Mouse (Mus musculus) embryo, embryonic 11.5 days (tissue): ENCODE data around the gene Gm20075.
"Not testable (repeated sequence)": the region's sequence is repeated elsewhere in the genome, so short reads cannot be mapped to it uniquely, and the experiment has no call there.

Experiments used
- DNase-seq: peaks from one replicate; pipeline ENCODE4 v3.0.0-alpha.2; 2012; ENCODE audit warnings: low read depth, low spot score

Gm20075 gene

GRCm38 (mm10) chr13:96081276-96081675, at the start of gene Gm20075:
Gene Gm20075 (minus strand): TSS chr13:96081376.
- DNase-seq: not testable (repeated sequence)

- DNase-seq: no peak
Measured at GRCm38 (mm10) chr13:96129081-96129480, 47.9 kb upstream of the Gm20075 start.

- no peak for DNase-seq
Measured at GRCm38 (mm10) chr13:96126669-96127068, 45.5 kb upstream of the Gm20075 start.

GRCm38 (mm10) chr13:96125011-96125410, 43.8 kb upstream of the Gm20075 start:
- DNase-seq: no peak

- DNase-seq: no peak
Measured at GRCm38 (mm10) chr13:96112711-96113110, 31.5 kb upstream of the Gm20075 start.

- no peak for DNase-seq
Measured at GRCm38 (mm10) chr13:96110767-96111166, 29.6 kb upstream of the Gm20075 start.

- no peak for DNase-seq
Measured at GRCm38 (mm10) chr13:96106367-96106766, 25.2 kb upstream of the Gm20075 start.

GRCm38 (mm10) chr13:96090929-96091328, 9.8 kb upstream of the Gm20075 start:
- no peak for DNase-seq

GRCm38 (mm10) chr13:96085581-96086302, 4.6 kb upstream of the Gm20075 start:
- DNase-seq: no peak

- not testable (repeated sequence) for DNase-seq
Measured at GRCm38 (mm10) chr13:96081754-96082153, 578 bp upstream of the Gm20075 start, which contains the start of gene Gm17190. Gene Gm17190 (plus strand): TSS chr13:96082054.

- no peak for DNase-seq
Measured at GRCm38 (mm10) chr13:96073555-96073954, 7.6 kb downstream of the Gm20075 start.

GRCm38 (mm10) chr13:96052755-96053154, 28.4 kb downstream of the Gm20075 start:
- DNase-seq: no peak

- DNase-seq: no peak
Measured at GRCm38 (mm10) chr13:96045396-96045795, 35.8 kb downstream of the Gm20075 start.

- no peak for DNase-seq
Measured at GRCm38 (mm10) chr13:96040275-96041042, 40.7 kb downstream of the Gm20075 start.

GRCm38 (mm10) chr13:96039536-96039935, 41.6 kb downstream of the Gm20075 start:
- no peak for DNase-seq

GRCm38 (mm10) chr13:96030368-96031223, 50.6 kb downstream of the Gm20075 start:
- DNase-seq: peak; percentile 44
